Mouse (Mus musculus): ENCODE data around the gene Bsdc1. TPM values are rescaled to one million over a fixed set of nuclear protein-coding genes. Genes with fewer than 3 reads are reported as not detected.

Gene Bsdc1
- total and polyA plus RNA-seq, 3 experiments: 14.1 to 19.2 TPM; not detected in 1

Other genes starting within 250 kb of the Bsdc1 start
- gene C77080, start 200.2 kb upstream of the Bsdc1 start, total RNA-seq (2012; rRNA removed): 0.92 and 1.3 TPM in 2 replicates
- gene C77080, start 200.2 kb upstream of the Bsdc1 start, polyA plus RNA-seq (2012; ENCODE audit: insufficient read depth in 1 of 2, insufficient read length in 2 of 2, low read depth in 1 of 2, low replicate concordance in 2 of 2, missing spikeins in 1 of 2): 1 to 10 TPM in 1 of 2 experiments, not detected in 1; 6.9 TPM
- gene Sync, start 174.0 kb upstream of the Bsdc1 start, total RNA-seq (2012; rRNA removed): 0.13 and 0.31 TPM in 2 replicates
- under 1 TPM in 1 of 2 experiments, not detected in 1; 0.43 TPM for gene Sync, start 174.0 kb upstream of the Bsdc1 start, polyA plus RNA-seq (2012; ENCODE audit: insufficient read depth in 1 of 2, insufficient read length in 2 of 2, low read depth in 1 of 2, low replicate concordance in 2 of 2, missing spikeins in 1 of 2)
- gene Rbbp4, start 126.2 kb upstream of the Bsdc1 start, total RNA-seq (2012; rRNA removed): 50.9 and 53.9 TPM in 2 replicates
- gene Rbbp4, start 126.2 kb upstream of the Bsdc1 start, polyA plus RNA-seq (2012; ENCODE audit: insufficient read depth in 1 of 2, insufficient read length in 2 of 2, low read depth in 1 of 2, low replicate concordance in 2 of 2, missing spikeins in 1 of 2): 100 to 1,000 TPM in 1 of 2 experiments, not detected in 1; 127 TPM
- gene Zbtb8os, start 125.9 kb upstream of the Bsdc1 start, total RNA-seq (2012; rRNA removed): 16.7 and 21.7 TPM in 2 replicates
- 10 to 100 TPM in 1 of 2 experiments, not detected in 1; 22.6 TPM for gene Zbtb8os, start 125.9 kb upstream of the Bsdc1 start, polyA plus RNA-seq (2012; ENCODE audit: insufficient read depth in 1 of 2, insufficient read length in 2 of 2, low read depth in 1 of 2, low replicate concordance in 2 of 2, missing spikeins in 1 of 2)
- gene Zbtb8a, start 83.5 kb upstream of the Bsdc1 start, total RNA-seq (2012; rRNA removed): 0.85 and 0.89 TPM in 2 replicates
- gene Zbtb8a, start 83.5 kb upstream of the Bsdc1 start, polyA plus RNA-seq (2012; ENCODE audit: insufficient read depth in 1 of 2, insufficient read length in 2 of 2, low read depth in 1 of 2, low replicate concordance in 2 of 2, missing spikeins in 1 of 2): 1 to 10 TPM in 1 of 2 experiments, not detected in 1; 1.6 TPM
- 0.08 and 0.16 TPM in 2 replicates for gene Zbtb8b, start 20.7 kb upstream of the Bsdc1 start, total RNA-seq (2012; rRNA removed)
- gene Zbtb8b, start 20.7 kb upstream of the Bsdc1 start, polyA plus RNA-seq (2012; ENCODE audit: insufficient read depth in 1 of 2, insufficient read length in 2 of 2, low read depth in 1 of 2, low replicate concordance in 2 of 2, missing spikeins in 1 of 2): under 1 TPM in 1 of 2 experiments, not detected in 1; 0.29 TPM
- gene Tssk3, start 29.4 kb downstream of the Bsdc1 start, total RNA-seq (2012; rRNA removed): not detected in 2 replicates
- gene Tssk3, start 29.4 kb downstream of the Bsdc1 start, polyA plus RNA-seq (2012; ENCODE audit: insufficient read depth in 1 of 2, insufficient read length in 2 of 2, low read depth in 1 of 2, low replicate concordance in 2 of 2, missing spikeins in 1 of 2): not detected
- gene Fam229a, start 29.6 kb downstream of the Bsdc1 start, total RNA-seq (2012; rRNA removed): not detected in 2 replicates
- gene Fam229a, start 29.6 kb downstream of the Bsdc1 start, polyA plus RNA-seq (2012; ENCODE audit: insufficient read depth in 1 of 2, insufficient read length in 2 of 2, low read depth in 1 of 2, low replicate concordance in 2 of 2, missing spikeins in 1 of 2): not detected
- 25.3 and 26.9 TPM in 2 replicates for gene Marcksl1, start 52.0 kb downstream of the Bsdc1 start, total RNA-seq (2012; rRNA removed)
- gene Marcksl1, start 52.0 kb downstream of the Bsdc1 start, polyA plus RNA-seq (2012; ENCODE audit: insufficient read depth in 1 of 2, insufficient read length in 2 of 2, low read depth in 1 of 2, low replicate concordance in 2 of 2, missing spikeins in 1 of 2): 10 to 100 TPM in 1 of 2 experiments, not detected in 1; 62.7 TPM
- gene Hdac1, start 81.1 kb downstream of the Bsdc1 start, total RNA-seq (2012; rRNA removed): 38.9 and 47.9 TPM in 2 replicates
- 100 to 1,000 TPM; 108 to 185 TPM for gene Hdac1, start 81.1 kb downstream of the Bsdc1 start, polyA plus RNA-seq (2012; ENCODE audit: insufficient read depth in 1 of 2, insufficient read length in 2 of 2, low read depth in 1 of 2, low replicate concordance in 2 of 2, missing spikeins in 1 of 2)
- gene Lck, start 112.1 kb downstream of the Bsdc1 start, total RNA-seq (2012; rRNA removed): 2.7 and 3.6 TPM in 2 replicates
- gene Lck, start 112.1 kb downstream of the Bsdc1 start, polyA plus RNA-seq (2012; ENCODE audit: insufficient read depth in 1 of 2, insufficient read length in 2 of 2, low read depth in 1 of 2, low replicate concordance in 2 of 2, missing spikeins in 1 of 2): 1 to 10 TPM in 1 of 2 experiments, not detected in 1; 6.9 TPM
- not detected in 2 replicates for gene Fam167b, start 117.0 kb downstream of the Bsdc1 start, total RNA-seq (2012; rRNA removed)
- not detected for gene Fam167b, start 117.0 kb downstream of the Bsdc1 start, polyA plus RNA-seq (2012; ENCODE audit: insufficient read depth in 1 of 2, insufficient read length in 2 of 2, low read depth in 1 of 2, low replicate concordance in 2 of 2, missing spikeins in 1 of 2)
- 766 and 806 TPM in 2 replicates for gene Eif3i, start 139.1 kb downstream of the Bsdc1 start, total RNA-seq (2012; rRNA removed)
- 100 to 1,000 TPM; 396 to 730 TPM for gene Eif3i, start 139.1 kb downstream of the Bsdc1 start, polyA plus RNA-seq (2012; ENCODE audit: insufficient read depth in 1 of 2, insufficient read length in 2 of 2, low read depth in 1 of 2, low replicate concordance in 2 of 2, missing spikeins in 1 of 2)
- gene Tmem234, start 139.1 kb downstream of the Bsdc1 start, total RNA-seq (2012; rRNA removed): 140 and 148 TPM in 2 replicates
- 100 to 1,000 TPM in 1 of 2 experiments, not detected in 1; 220 TPM for gene Tmem234, start 139.1 kb downstream of the Bsdc1 start, polyA plus RNA-seq (2012; ENCODE audit: insufficient read depth in 1 of 2, insufficient read length in 2 of 2, low read depth in 1 of 2, low replicate concordance in 2 of 2, missing spikeins in 1 of 2)
- 0.26 TPM in 1 of 2 replicates, not detected in the other for gene Dcdc2b, start 152.7 kb downstream of the Bsdc1 start, total RNA-seq (2012; rRNA removed)
- gene Dcdc2b, start 152.7 kb downstream of the Bsdc1 start, polyA plus RNA-seq (2012; ENCODE audit: insufficient read depth in 1 of 2, insufficient read length in 2 of 2, low read depth in 1 of 2, low replicate concordance in 2 of 2, missing spikeins in 1 of 2): 1 to 10 TPM in 1 of 2 experiments, not detected in 1; 1.3 TPM
- 13.6 and 15.4 TPM in 2 replicates for gene Iqcc, start 157.5 kb downstream of the Bsdc1 start, total RNA-seq (2012; rRNA removed)
- 10 to 100 TPM in 1 of 2 experiments, not detected in 1; 18.5 TPM for gene Iqcc, start 157.5 kb downstream of the Bsdc1 start, polyA plus RNA-seq (2012; ENCODE audit: insufficient read depth in 1 of 2, insufficient read length in 2 of 2, low read depth in 1 of 2, low replicate concordance in 2 of 2, missing spikeins in 1 of 2)
- 18.3 and 21.4 TPM in 2 replicates for gene Ccdc28b, start 162.4 kb downstream of the Bsdc1 start, total RNA-seq (2012; rRNA removed)
- 10 to 100 TPM in 1 of 2 experiments, not detected in 1; 29.1 TPM for gene Ccdc28b, start 162.4 kb downstream of the Bsdc1 start, polyA plus RNA-seq (2012; ENCODE audit: insufficient read depth in 1 of 2, insufficient read length in 2 of 2, low read depth in 1 of 2, low replicate concordance in 2 of 2, missing spikeins in 1 of 2)
- gene Txlna, start 179.5 kb downstream of the Bsdc1 start, total RNA-seq (2012; rRNA removed): 68.0 and 69.5 TPM in 2 replicates
- gene Txlna, start 179.5 kb downstream of the Bsdc1 start, polyA plus RNA-seq (2012; ENCODE audit: insufficient read depth in 1 of 2, insufficient read length in 2 of 2, low read depth in 1 of 2, low replicate concordance in 2 of 2, missing spikeins in 1 of 2): 10 to 100 TPM in 1 of 2 experiments, not detected in 1; 68.9 TPM
- gene Kpna6, start 211.2 kb downstream of the Bsdc1 start, total RNA-seq (2012; rRNA removed): 15.9 and 18.0 TPM in 2 replicates
- gene Kpna6, start 211.2 kb downstream of the Bsdc1 start, polyA plus RNA-seq (2012; ENCODE audit: insufficient read depth in 1 of 2, insufficient read length in 2 of 2, low read depth in 1 of 2, low replicate concordance in 2 of 2, missing spikeins in 1 of 2): 10 to 100 TPM; 19.6 to 66.5 TPM
- 12.2 and 14.7 TPM in 2 replicates for gene Tmem39b, start 235.3 kb downstream of the Bsdc1 start, total RNA-seq (2012; rRNA removed)
- 10 to 100 TPM; 55.2 to 81.0 TPM for gene Tmem39b, start 235.3 kb downstream of the Bsdc1 start, polyA plus RNA-seq (2012; ENCODE audit: insufficient read depth in 1 of 2, insufficient read length in 2 of 2, low read depth in 1 of 2, low replicate concordance in 2 of 2, missing spikeins in 1 of 2)